13 mouse cellular contexts compared by ENCODE assay signal in the genomic region with DNA sequence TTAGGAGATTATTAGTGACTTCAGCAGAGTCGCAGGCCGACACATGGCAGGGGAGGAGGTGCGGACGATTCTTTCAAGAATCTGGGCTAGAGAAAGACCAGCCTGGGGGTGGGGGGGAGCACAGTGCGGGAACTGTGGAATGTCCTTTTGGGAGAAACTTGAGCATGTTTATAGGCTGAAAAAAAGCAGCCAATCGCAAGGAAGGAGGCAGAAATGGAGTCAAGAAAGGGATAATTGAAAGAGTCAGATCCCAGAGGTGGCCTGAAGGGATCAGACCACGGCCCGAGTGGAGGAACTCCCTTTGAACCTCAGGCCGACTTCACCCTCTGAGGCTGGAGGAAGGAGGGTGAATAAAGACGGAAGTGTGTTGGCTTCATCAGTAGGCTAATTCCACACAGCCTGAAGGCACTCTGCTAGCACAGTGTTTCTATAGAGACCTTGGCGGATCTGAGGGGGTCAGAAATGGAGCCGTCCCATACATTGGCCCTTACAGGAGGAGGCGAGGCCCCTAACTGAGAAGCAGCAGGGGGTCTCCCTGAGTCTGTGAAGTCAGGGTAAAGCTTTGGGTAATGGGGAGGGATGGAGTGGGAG. TPM values are rescaled to one million over a fixed set of nuclear protein-coding genes. Genes with fewer than 3 reads are reported as not detected.
DNase-seq lines count a peak whose midpoint lies in the region; ATAC-seq lines count a peak whose summit lies in the region.
"Had no signal": no experiment of that assay in that cellular context is flagged by ENCODE, and none has a peak within 500 bp of the region (broad histone marks: within the 10 kb centered on the region; RNA-seq: fewer than 3 reads in every experiment).

No protein-coding gene starts in this region.

- no peak overlapping the region for H3K9ac ChIP-seq in forebrain, embryonic 12.5 days
- no peak overlapping the region for H3K9ac ChIP-seq in forebrain, embryonic 16.5 days (replicated peaks; ENCODE audit: low read depth, low read length)
- no peak overlapping the region for H3K9ac ChIP-seq in embryonic facial prominence, embryonic 12.5 days
- H3K9ac ChIP-seq in limb, embryonic 12.5 days (replicated peaks) = no peak overlapping the region
- H3K9ac ChIP-seq: liver, embryonic 14.5 days had no signal

- no peaks in the 10 kb centered on the region for H3K36me3 ChIP-seq in forebrain, embryonic 12.5 days (replicated peaks)
- H3K36me3 ChIP-seq in forebrain, embryonic 16.5 days (ENCODE audit: control insufficient read depth, insufficient read depth) = no peaks in the 10 kb centered on the region
- H3K36me3 ChIP-seq in embryonic facial prominence, embryonic 12.5 days = no peaks in the 10 kb centered on the region
- H3K36me3 ChIP-seq in limb, embryonic 12.5 days = no peaks in the 10 kb centered on the region

- H3K4me2 ChIP-seq in forebrain, embryonic 12.5 days = peak overlapping the region; percentile 33; the same call in 1 of the 2 replicates
- H3K4me2 ChIP-seq in forebrain, embryonic 16.5 days (ENCODE audit: low read length) = no peak overlapping the region
- H3K4me2 ChIP-seq in embryonic facial prominence, embryonic 12.5 days (replicated peaks) = peak overlapping the region; percentile 22
- H3K4me2 ChIP-seq in limb, embryonic 12.5 days = peak overlapping the region; percentile 44

- H3K27ac ChIP-seq in forebrain, embryonic 12.5 days = peak overlapping the region; percentile 63; the same call in 1 of the 2 replicates
- H3K27ac ChIP-seq in forebrain, embryonic 16.5 days (ENCODE audit: low read length) = no peak overlapping the region
- peak overlapping the region; percentile 91 for H3K27ac ChIP-seq in embryonic facial prominence, embryonic 12.5 days
- peak overlapping the region; percentile 85 for H3K27ac ChIP-seq in limb, embryonic 12.5 days
- H3K27ac ChIP-seq: liver, embryonic 14.5 days had no signal

- H3K27me3 ChIP-seq in forebrain, embryonic 12.5 days = peaks cover 18% of the 10 kb centered on the region
- peaks cover 4% of the 10 kb centered on the region; the same call in 1 of the 2 replicates for H3K27me3 ChIP-seq in forebrain, embryonic 16.5 days (replicated peaks; ENCODE audit: control insufficient read depth, insufficient read depth, low read length)
- H3K27me3 ChIP-seq in embryonic facial prominence, embryonic 12.5 days = no peaks in the 10 kb centered on the region
- H3K27me3 ChIP-seq in limb, embryonic 12.5 days = no peaks in the 10 kb centered on the region

- no peaks in the 10 kb centered on the region for H3K9me3 ChIP-seq in forebrain, embryonic 12.5 days
- H3K9me3 ChIP-seq in forebrain, embryonic 16.5 days (ENCODE audit: control insufficient read depth, low read length) = no peaks in the 10 kb centered on the region
- no peaks in the 10 kb centered on the region; the same call in 1 of the 2 replicates for H3K9me3 ChIP-seq in embryonic facial prominence, embryonic 12.5 days
- peaks cover 5% of the 10 kb centered on the region; the same call in 1 of the 2 replicates for H3K9me3 ChIP-seq in limb, embryonic 12.5 days

- H3K4me1 ChIP-seq in forebrain, embryonic 12.5 days = peaks cover 33% of the 10 kb centered on the region
- H3K4me1 ChIP-seq in forebrain, embryonic 16.5 days (replicated peaks; ENCODE audit: control insufficient read depth, insufficient read depth, low read length) = peaks cover 18% of the 10 kb centered on the region
- peaks cover 36% of the 10 kb centered on the region for H3K4me1 ChIP-seq in embryonic facial prominence, embryonic 12.5 days
- H3K4me1 ChIP-seq in limb, embryonic 12.5 days (replicated peaks) = peaks cover 41% of the 10 kb centered on the region

- peak; percentile 95 for DNase-seq in ES-CJ7 (ENCODE audit: low read depth, low spot score)
- DNase-seq in cerebellum, adult 18-20 months = no peak
- DNase-seq in left cerebral cortex, adult 11 months (ENCODE audit: low spot score) = no peak
- DNase-seq in thymus, postnatal 14 days = no peak
- DNase-seq: adrenal gland, postnatal 25 days; cerebellum, adult 2 months; kidney, adult 11 months; layer of hippocampus, postnatal 36 days had no signal

- H3K4me3 ChIP-seq in forebrain, embryonic 12.5 days (replicated peaks) = no peak overlapping the region
- H3K4me3 ChIP-seq in forebrain, embryonic 16.5 days (replicated peaks; ENCODE audit: low read length) = no peak overlapping the region
- H3K4me3 ChIP-seq in embryonic facial prominence, embryonic 12.5 days = no peak overlapping the region
- H3K4me3 ChIP-seq in limb, embryonic 12.5 days (replicated peaks) = peak overlapping the region; percentile 3; the same call in 1 of the 2 replicates

- 0 out of 2 replicates have a peak, but pooled peaks have one; percentile 19 for ATAC-seq in forebrain, embryonic 12.5 days (ENCODE audit: low FRiP score)
- ATAC-seq in forebrain, embryonic 16.5 days = no peak
- peak; percentile 13; the same call in 1 of the 2 replicates for ATAC-seq in embryonic facial prominence, embryonic 12.5 days (ENCODE audit: insufficient number of reproducible peaks, insufficient read depth, low FRiP score, low TSS enrichment)
- peak; percentile 23; the same call in 1 of the 2 replicates for ATAC-seq in limb, embryonic 12.5 days (ENCODE audit: insufficient number of reproducible peaks, insufficient read depth, low FRiP score, low TSS enrichment, low read depth)

- 4% methylated on average over 13 of the region's 13 CpGs for WGBS in forebrain, embryonic 12.5 days
- WGBS in forebrain, embryonic 16.5 days = 5% methylated on average over 13 of the region's 13 CpGs
- WGBS in embryonic facial prominence, embryonic 12.5 days = 3% methylated on average over 13 of the region's 13 CpGs
- 9% methylated on average over 13 of the region's 13 CpGs for WGBS in limb, embryonic 12.5 days

RNA-seq across cellular contexts. Expression of a gene that starts 4.4 kb away (rescaled TPM):
- polyA plus RNA-seq in forebrain, embryonic 12.5 days (2016; fragmentation: Nextera tagmentation; extraction: Ambion mirVana) = 12.5 and 12.6 TPM in 2 replicates
- 9.3 and 10.9 TPM in 2 replicates for polyA plus RNA-seq in forebrain, embryonic 16.5 days (2015; fragmentation: Nextera tagmentation; extraction: Ambion mirVana)
- polyA plus RNA-seq in embryonic facial prominence, embryonic 12.5 days (2016; fragmentation: Nextera tagmentation; extraction: Ambion mirVana) = 18.8 and 19.7 TPM in 2 replicates
- polyA plus RNA-seq in limb, embryonic 12.5 days (2016; fragmentation: Nextera tagmentation; extraction: Ambion mirVana) = 11.4 and 13.0 TPM in 2 replicates
